Mouse (Mus musculus): ENCODE measurements around the gene Mbl1. TPM values are rescaled to one million over a fixed set of nuclear protein-coding genes. Genes with fewer than 3 reads are reported as not detected.

The Mbl1 gene
- polyA plus RNA-seq (2015; fragmentation: Nextera tagmentation; extraction: Ambion mirVana) = 1.3 and 2.0 TPM in 2 replicates

DNA sequence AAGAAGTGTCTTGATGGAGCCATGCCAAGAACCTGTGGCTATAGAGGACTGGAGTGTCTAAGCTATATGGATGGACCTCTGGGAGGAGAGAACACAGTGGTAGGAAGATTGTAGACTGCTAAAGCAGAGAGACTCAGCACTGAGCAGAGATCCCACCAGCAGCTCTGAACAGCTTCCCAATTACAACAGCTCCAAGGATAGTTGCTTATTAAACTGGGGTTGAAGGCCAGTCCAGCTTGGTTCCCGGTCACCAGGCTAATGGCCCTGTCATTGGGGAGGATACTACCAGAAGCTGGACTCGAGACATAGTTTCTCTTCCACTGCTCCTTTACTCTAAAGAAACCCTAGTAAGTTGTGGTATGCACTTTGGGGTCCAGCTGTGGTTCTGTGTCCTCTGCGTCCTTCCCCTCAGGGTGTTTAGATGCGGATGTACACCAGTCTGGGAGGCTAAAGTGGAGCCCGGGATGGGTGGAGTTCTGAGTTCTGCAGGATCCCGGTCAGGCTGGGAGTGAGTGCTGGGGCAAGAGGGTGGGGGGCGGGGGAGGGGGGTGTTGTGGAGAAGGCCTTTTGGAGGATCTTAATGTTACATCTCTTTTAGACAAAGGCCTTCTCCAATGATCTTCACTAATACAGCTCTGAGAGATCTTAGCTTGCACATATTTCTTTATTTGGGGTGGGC is at the start of gene Mbl1:
TSS of gene Mbl1 (plus strand) at position 239 of the 679 bp plus-strand sequence.

DNA sequence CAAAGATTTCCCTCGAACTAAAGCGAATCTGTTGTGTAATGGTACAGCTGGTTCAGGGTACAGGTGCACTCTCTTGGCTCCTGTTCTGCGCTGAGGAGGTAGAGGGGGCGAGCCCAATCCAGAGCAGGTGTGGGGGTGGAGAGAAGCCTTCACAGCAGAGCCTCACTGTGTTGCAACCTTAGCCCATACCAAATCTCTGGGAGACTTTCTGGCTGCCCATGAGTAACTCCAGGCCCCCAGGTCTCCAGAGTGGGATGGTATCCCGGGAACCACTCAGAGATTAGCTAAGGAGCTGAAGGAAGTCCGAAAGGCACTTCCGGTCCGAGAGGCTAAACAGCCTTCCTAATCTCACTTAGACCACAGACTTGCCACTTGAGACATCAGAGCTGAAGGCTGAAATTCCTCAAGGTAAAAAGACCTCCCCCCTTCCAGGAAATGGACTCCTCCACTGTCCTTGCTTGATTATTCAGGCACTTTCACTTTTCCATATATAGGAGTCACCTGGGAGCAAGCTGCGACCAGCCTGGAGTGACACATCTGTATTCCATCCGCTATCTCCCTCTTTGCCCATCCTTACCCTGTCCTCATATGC is 46.3 kb upstream of the Mbl1 start, which contains the start of gene Mat1a:
TSS of gene Mat1a (plus strand) at position 183 of the 592 bp plus-strand sequence.

DNA sequence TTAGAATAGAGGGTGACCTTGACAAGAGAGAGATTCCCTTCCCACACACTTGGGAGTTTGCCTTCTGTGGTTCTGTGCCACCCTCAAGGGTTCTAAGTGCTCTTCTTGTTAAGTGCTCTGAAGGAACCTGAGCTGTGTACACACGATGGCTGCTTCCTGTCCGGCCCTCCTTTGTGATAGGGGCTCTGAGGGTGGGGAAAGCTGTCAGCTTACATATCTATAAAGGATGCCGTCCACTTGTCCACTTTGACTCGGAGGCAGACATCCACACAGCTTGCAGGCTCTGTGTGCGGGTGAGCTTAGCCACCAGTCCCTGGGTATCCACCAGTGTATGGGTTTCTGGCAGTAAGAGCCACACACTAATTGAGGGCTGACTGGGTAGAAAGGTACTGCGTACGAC is 19.7 kb upstream of the Mbl1 start, which contains the start of gene Sftpa1:
TSS of gene Sftpa1 (plus strand) at position 243 of the 400 bp plus-strand sequence.

DNA sequence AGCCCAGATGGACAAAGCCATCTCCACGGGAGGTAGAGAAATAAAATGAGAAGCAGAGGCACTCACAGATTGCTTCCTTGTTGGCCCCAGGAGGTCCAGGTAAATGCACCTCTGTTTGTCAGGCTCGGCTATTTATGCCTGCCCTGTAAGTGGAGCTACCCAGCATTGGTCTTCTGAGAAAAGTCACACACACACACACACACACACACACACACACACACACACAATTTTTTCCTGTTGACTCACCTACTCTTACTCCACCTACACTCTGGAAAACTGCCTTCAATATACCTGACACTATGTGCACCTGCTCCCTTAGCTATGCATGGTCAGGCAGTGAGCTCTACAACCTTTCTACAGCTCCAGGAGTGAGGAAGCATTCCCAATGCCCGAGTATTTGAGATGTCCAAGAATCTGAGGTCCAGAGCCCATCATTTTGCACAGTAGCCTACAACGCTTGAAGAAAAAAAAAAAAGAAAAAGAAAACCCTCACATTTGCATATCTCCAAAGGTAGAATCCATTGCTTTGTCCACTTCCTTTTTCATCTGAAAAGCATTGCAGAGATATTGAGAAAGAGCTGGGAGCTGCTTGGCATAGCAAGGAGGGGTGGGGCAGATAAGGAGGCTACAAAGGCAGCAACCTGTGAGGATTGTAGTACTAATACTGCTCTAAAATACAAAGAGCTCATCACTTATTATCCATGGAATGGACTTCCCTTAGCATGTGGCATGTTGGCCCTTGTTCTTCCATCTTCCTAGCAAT is 34.0 kb downstream of the Mbl1 start, which contains the start of gene Sftpd:
TSS of gene Sftpd (minus strand) at position 91 of the 763 bp plus-strand sequence.

Other genes starting within 250 kb of the Mbl1 start
- gene Tspan14, start 184.7 kb upstream of the Mbl1 start, polyA plus RNA-seq (2015; fragmentation: Nextera tagmentation; extraction: Ambion mirVana) = 31.9 and 41.1 TPM in 2 replicates
- gene Fam213a, start 137.7 kb upstream of the Mbl1 start, polyA plus RNA-seq (2015; fragmentation: Nextera tagmentation; extraction: Ambion mirVana) = 38.5 and 41.0 TPM in 2 replicates
- 0.28 and 0.52 TPM in 2 replicates for gene Dydc2, start 82.2 kb upstream of the Mbl1 start, polyA plus RNA-seq (2015; fragmentation: Nextera tagmentation; extraction: Ambion mirVana)
- gene Dydc1, start 78.5 kb upstream of the Mbl1 start, polyA plus RNA-seq (2015; fragmentation: Nextera tagmentation; extraction: Ambion mirVana) = not detected in 2 replicates
- gene Mat1a, start 46.4 kb upstream of the Mbl1 start, polyA plus RNA-seq (2015; fragmentation: Nextera tagmentation; extraction: Ambion mirVana) = 23.4 and 38.4 TPM in 2 replicates
- 2.2 and 3.8 TPM in 2 replicates for gene Sftpa1, start 19.7 kb upstream of the Mbl1 start, polyA plus RNA-seq (2015; fragmentation: Nextera tagmentation; extraction: Ambion mirVana)
- gene Sftpd, start 33.7 kb downstream of the Mbl1 start, polyA plus RNA-seq (2015; fragmentation: Nextera tagmentation; extraction: Ambion mirVana) = 1.0 and 1.2 TPM in 2 replicates
- gene Gm2832, start 127.3 kb downstream of the Mbl1 start, polyA plus RNA-seq (2015; fragmentation: Nextera tagmentation; extraction: Ambion mirVana) = not detected in 2 replicates
- not detected in 2 replicates for gene Gm5798, start 197.2 kb downstream of the Mbl1 start, polyA plus RNA-seq (2015; fragmentation: Nextera tagmentation; extraction: Ambion mirVana)
- not detected in 2 replicates for gene Gm7945, start 234.9 kb downstream of the Mbl1 start, polyA plus RNA-seq (2015; fragmentation: Nextera tagmentation; extraction: Ambion mirVana)

Data from adrenal gland, postnatal 0 days (tissue).